Mouse (Mus musculus): Measurements from ENCODE around the gene Rbms3. TPM values are rescaled to one million over a fixed set of nuclear protein-coding genes. Genes with fewer than 3 reads are reported as not detected.

Gene Rbms3
- polyA plus RNA-seq, 1 experiment from 2014 or later: 8.2 TPM

DNA sequence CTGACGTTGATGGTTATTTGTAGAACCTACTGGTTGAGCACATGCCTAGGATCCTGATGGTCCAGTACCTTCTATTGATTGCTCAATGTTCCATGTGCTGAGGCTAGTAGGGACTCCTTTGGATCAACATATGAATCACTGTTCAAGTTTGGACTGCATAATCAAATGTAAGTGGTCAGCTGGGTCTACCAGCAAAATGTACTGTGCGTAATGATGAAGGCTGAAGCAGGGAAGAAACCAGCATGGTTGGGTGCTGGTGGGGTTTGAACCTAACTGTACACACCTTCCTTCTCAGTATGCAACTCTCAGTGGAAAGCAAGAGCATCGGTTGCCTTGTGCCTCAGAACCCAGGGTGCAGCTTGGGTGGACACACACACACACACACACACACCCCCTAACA, 767.4 kb downstream of the Rbms3 start:
- DNase-seq (ENCODE audit: extremely low spot score, low spot score): no peak
- no peak overlapping the region for H3K27ac ChIP-seq
- no peaks in the 10 kb centered on the region for H3K36me3 ChIP-seq (replicated peaks)
- H3K4me3 ChIP-seq: no peak overlapping the region
- WGBS: 91% methylated on average over 3 of the region's 3 CpGs
- no peaks in the 10 kb centered on the region for H3K27me3 ChIP-seq (ENCODE audit: poor library complexity, severe bottlenecking)
- no peaks in the 10 kb centered on the region for H3K4me1 ChIP-seq
- 0 out of 2 replicates have a peak, but pooled peaks cover 6% of the 10 kb centered on the region for H3K9me3 ChIP-seq

- 92% methylated on average over 6 of the region's 6 CpGs for WGBS
- no peaks in the 10 kb centered on the region for H3K36me3 ChIP-seq (replicated peaks)
- H3K4me3 ChIP-seq: no peak overlapping the region
- peak; percentile 10 for DNase-seq (ENCODE audit: extremely low spot score, low spot score)
- no peaks in the 10 kb centered on the region for H3K9me3 ChIP-seq
- no peak overlapping the region for H3K27ac ChIP-seq
- H3K4me1 ChIP-seq: peaks cover 5% of the 10 kb centered on the region
- H3K27me3 ChIP-seq (ENCODE audit: poor library complexity, severe bottlenecking): no peaks in the 10 kb centered on the region
These were observed 771.7 kb downstream of the Rbms3 start for GRCm38 (mm10) chr9:116857861-116858595.

DNA sequence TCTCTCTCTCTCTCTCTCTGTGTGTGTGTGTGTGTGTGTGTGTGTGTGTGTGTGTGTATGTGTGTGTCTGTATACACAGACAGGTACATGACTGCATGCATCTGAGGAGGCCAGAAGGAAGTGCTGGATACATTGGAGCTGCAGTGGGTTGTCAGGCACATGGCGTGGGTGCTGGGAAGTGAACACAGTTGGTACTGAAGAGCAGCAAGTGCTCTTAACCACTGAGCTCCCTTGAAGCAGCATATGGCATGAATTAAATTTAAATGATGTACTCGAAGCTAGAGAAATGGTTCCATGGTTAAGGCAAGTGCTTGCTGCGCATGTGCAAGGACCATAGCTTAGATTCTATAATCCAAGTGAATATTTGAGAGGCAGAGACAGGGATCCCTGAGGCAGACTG, 772.6 kb downstream of the Rbms3 start:
- WGBS: 80% methylated on average over 3 of the region's 3 CpGs
- no peaks in the 10 kb centered on the region for H3K9me3 ChIP-seq
- no peaks in the 10 kb centered on the region for H3K27me3 ChIP-seq (ENCODE audit: poor library complexity, severe bottlenecking)
- H3K36me3 ChIP-seq (replicated peaks): no peaks in the 10 kb centered on the region
- peak; percentile 8 for DNase-seq (ENCODE audit: extremely low spot score, low spot score)
- H3K4me1 ChIP-seq: peaks cover 5% of the 10 kb centered on the region
- H3K4me3 ChIP-seq: no peak overlapping the region
- H3K27ac ChIP-seq: no peak overlapping the region

DNA sequence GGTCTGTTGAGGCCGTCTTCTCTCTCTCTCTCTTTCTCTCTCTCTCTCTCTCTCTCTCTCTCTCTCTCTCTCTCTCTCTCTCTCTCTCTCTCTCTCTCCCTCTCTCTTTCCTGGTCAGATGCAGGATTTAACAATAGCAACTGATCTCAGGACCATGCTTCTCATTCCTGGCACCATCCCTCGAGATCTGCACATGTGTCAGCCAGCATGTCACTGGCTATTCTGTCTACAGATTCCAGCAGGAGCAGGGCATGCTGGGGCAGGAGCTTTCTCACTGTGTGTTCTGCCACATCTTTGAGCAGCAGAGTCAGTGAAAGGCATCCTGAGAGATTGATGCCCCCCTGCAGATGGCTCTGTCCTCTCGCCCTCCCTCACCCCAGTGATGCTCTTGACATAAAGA, 774.0 kb downstream of the Rbms3 start:
- 65% methylated on average over 3 of the region's 3 CpGs for WGBS
- no peaks in the 10 kb centered on the region for H3K27me3 ChIP-seq (ENCODE audit: poor library complexity, severe bottlenecking)
- H3K4me1 ChIP-seq: peaks cover 5% of the 10 kb centered on the region
- no peak for DNase-seq (ENCODE audit: extremely low spot score, low spot score)
- no peak overlapping the region for H3K4me3 ChIP-seq
- H3K27ac ChIP-seq: no peak overlapping the region
- no peaks in the 10 kb centered on the region for H3K9me3 ChIP-seq
- H3K36me3 ChIP-seq (replicated peaks): no peaks in the 10 kb centered on the region

DNA sequence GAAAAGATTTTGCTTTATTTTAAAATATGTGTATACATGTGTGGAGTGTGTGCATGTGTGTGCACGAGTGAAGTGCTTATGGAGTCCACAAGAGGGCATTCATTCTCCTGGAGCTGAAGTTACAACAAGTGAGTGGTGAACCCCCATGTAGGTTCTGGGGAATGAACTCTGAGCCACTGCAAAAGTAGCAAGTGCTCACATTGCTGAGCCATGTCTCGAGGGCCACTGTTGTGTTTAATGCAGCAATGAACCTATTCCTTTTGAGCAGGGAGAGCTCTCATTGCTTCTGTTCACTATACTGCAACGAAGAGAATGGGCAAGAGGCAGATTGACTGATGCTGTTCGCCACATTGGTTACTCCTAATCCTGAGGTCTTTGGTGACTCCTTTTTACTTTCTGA, 780.8 kb downstream of the Rbms3 start:
- Histone ChIP-seq H3K36me3 (replicated peaks) (no peaks in the 10 kb centered on the region), H3K27ac (no peak overlapping the region), H3K9me3 (no peaks in the 10 kb centered on the region), H3K27me3 (ENCODE audit: poor library complexity, severe bottlenecking) (no peaks in the 10 kb centered on the region), H3K4me3 (no peak overlapping the region), H3K4me1 (no peaks in the 10 kb centered on the region)
- no peak for DNase-seq (ENCODE audit: extremely low spot score, low spot score)
- WGBS: 94% methylated on average over 4 of the region's 4 CpGs

DNA sequence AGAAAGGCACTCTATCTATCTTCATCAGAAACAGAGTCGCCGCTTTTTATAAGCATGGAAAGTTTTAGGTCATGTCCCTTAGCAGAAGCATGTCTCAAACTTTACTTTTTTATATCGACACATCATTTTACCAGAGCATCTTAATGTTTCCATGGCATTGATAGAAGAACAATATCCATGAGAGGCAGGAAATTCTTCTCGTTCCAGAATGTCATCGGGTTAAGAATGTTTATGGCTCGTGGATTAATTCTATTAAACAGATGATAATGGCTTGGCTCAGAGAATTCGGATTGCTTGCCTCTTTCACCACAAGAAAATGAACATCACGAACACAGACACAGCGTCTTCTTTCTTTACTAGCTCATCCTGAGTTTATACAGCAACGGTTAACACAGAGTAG, 781.5 kb downstream of the Rbms3 start:
- Histone ChIP-seq H3K4me3 (no peak overlapping the region), H3K36me3 (replicated peaks) (no peaks in the 10 kb centered on the region), H3K9me3 (no peaks in the 10 kb centered on the region), H3K27ac (no peak overlapping the region), H3K4me1 (no peaks in the 10 kb centered on the region), H3K27me3 (ENCODE audit: poor library complexity, severe bottlenecking) (no peaks in the 10 kb centered on the region)
- DNase-seq (ENCODE audit: extremely low spot score, low spot score): no peak
- 91% methylated on average over 10 of the region's 10 CpGs for WGBS

GRCm38 (mm10) chr9:116847241-116848135, 782.2 kb downstream of the Rbms3 start:
- Histone ChIP-seq H3K4me3 (no peak overlapping the region), H3K27ac (no peak overlapping the region), H3K27me3 (ENCODE audit: poor library complexity, severe bottlenecking) (no peaks in the 10 kb centered on the region), H3K4me1 (no peaks in the 10 kb centered on the region), H3K36me3 (replicated peaks) (no peaks in the 10 kb centered on the region), H3K9me3 (no peaks in the 10 kb centered on the region)
- 90% methylated on average over 7 of the region's 7 CpGs for WGBS
- DNase-seq (ENCODE audit: extremely low spot score, low spot score): no peak

GRCm38 (mm10) chr9:116834949-116835348, 794.8 kb downstream of the Rbms3 start:
- Histone ChIP-seq H3K9me3 (no peaks in the 10 kb centered on the region), H3K27ac (no peak overlapping the region), H3K4me3 (no peak overlapping the region), H3K36me3 (replicated peaks) (no peaks in the 10 kb centered on the region), H3K27me3 (ENCODE audit: poor library complexity, severe bottlenecking) (no peaks in the 10 kb centered on the region), H3K4me1 (peaks cover 6% of the 10 kb centered on the region)
- DNase-seq (ENCODE audit: extremely low spot score, low spot score): no peak
- 60% methylated on average over 8 of the region's 8 CpGs for WGBS

GRCm38 (mm10) chr9:116833677-116834076, 796.0 kb downstream of the Rbms3 start:
- Histone ChIP-seq H3K27me3 (ENCODE audit: poor library complexity, severe bottlenecking) (no peaks in the 10 kb centered on the region), H3K36me3 (replicated peaks) (no peaks in the 10 kb centered on the region), H3K4me3 (no peak overlapping the region), H3K9me3 (no peaks in the 10 kb centered on the region), H3K4me1 (peaks cover 6% of the 10 kb centered on the region), H3K27ac (no peak overlapping the region)
- no peak for DNase-seq (ENCODE audit: extremely low spot score, low spot score)
- WGBS: 41% methylated on average over 7 of the region's 7 CpGs

GRCm38 (mm10) chr9:116832822-116833221, 796.9 kb downstream of the Rbms3 start:
- no peak for DNase-seq (ENCODE audit: extremely low spot score, low spot score)
- 78% methylated on average over 1 of the region's 1 CpGs for WGBS
- H3K27me3 ChIP-seq (ENCODE audit: poor library complexity, severe bottlenecking): no peaks in the 10 kb centered on the region
- H3K9me3 ChIP-seq: no peaks in the 10 kb centered on the region
- H3K4me1 ChIP-seq: peaks cover 6% of the 10 kb centered on the region
- H3K4me3 ChIP-seq: no peak overlapping the region
- H3K36me3 ChIP-seq (replicated peaks): no peaks in the 10 kb centered on the region
- no peak overlapping the region for H3K27ac ChIP-seq

- Histone ChIP-seq H3K9me3 (no peaks in the 10 kb centered on the region), H3K27ac (no peak overlapping the region), H3K27me3 (ENCODE audit: poor library complexity, severe bottlenecking) (no peaks in the 10 kb centered on the region), H3K36me3 (replicated peaks) (no peaks in the 10 kb centered on the region), H3K4me3 (no peak overlapping the region), H3K4me1 (peaks cover 6% of the 10 kb centered on the region)
- 92% methylated on average over 5 of the region's 5 CpGs for WGBS
- no peak for DNase-seq (ENCODE audit: extremely low spot score, low spot score)
These were observed 798.3 kb downstream of the Rbms3 start for GRCm38 (mm10) chr9:116831386-116831785.

GRCm38 (mm10) chr9:116829929-116830328, 799.8 kb downstream of the Rbms3 start:
- no peak for DNase-seq (ENCODE audit: extremely low spot score, low spot score)
- 87% methylated on average over 4 of the region's 4 CpGs for WGBS
- H3K27ac ChIP-seq: no peak overlapping the region
- H3K4me1 ChIP-seq: peaks cover 4% of the 10 kb centered on the region
- no peak overlapping the region for H3K4me3 ChIP-seq
- H3K27me3 ChIP-seq (ENCODE audit: poor library complexity, severe bottlenecking): no peaks in the 10 kb centered on the region
- H3K9me3 ChIP-seq: no peaks in the 10 kb centered on the region
- H3K36me3 ChIP-seq (replicated peaks): no peaks in the 10 kb centered on the region

DNA sequence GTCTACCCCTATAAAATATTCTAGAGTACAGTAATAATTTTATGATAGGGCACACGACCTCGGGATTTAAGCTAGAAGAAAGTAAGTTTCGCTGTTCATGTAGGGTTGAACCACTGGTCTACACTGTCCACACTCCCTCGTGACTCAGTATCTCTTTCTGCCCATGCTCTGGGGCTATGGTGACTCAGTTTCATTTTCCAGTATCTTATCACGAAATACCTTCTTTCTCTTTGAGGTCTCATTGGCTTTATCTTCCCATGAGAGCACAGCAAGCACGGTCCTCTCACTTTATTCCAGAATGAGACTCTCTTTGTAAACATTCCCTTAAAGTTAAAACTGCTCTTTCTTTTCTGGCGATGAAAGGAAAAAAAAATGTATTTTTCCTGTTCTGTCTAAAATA, 808.1 kb downstream of the Rbms3 start:
- Histone ChIP-seq H3K9me3 (no peaks in the 10 kb centered on the region), H3K4me1 (no peaks in the 10 kb centered on the region), H3K27ac (no peak overlapping the region), H3K27me3 (ENCODE audit: poor library complexity, severe bottlenecking) (no peaks in the 10 kb centered on the region), H3K4me3 (no peak overlapping the region), H3K36me3 (replicated peaks) (no peaks in the 10 kb centered on the region)
- 94% methylated on average over 7 of the region's 7 CpGs for WGBS
- DNase-seq (ENCODE audit: extremely low spot score, low spot score): no peak

Measured in forebrain, embryonic 10.5 days (tissue).